Mouse (Mus musculus) intestine, postnatal 0 days (tissue): ENCODE results near the gene Nmnat2. TPM values are rescaled to one million over a fixed set of nuclear protein-coding genes. Genes with fewer than 3 reads are reported as not detected.
A peak's percentile ranks its signal among the peaks of the same experiment; 100 is the strongest.

Experiments
- ATAC-seq: fragments of 200-750 bp; cut with Nextera tagmentation; 2 replicates; pipeline ENCODE4 v1.8.0; 2017; ENCODE audit warnings: mild to moderate bottlenecking, moderate TSS enrichment, moderate library complexity
- H3K27ac ChIP-seq: fragments of 300-500 bp; sonication (generic); 2 replicates; pipeline ENCODE4 v1.5.1; 2014; ENCODE audit warnings: mild to moderate bottlenecking, low read depth, low read length, moderate library complexity
- H3K27me3 ChIP-seq: fragments of 300-500 bp; sonication (generic); replicated peaks from 2 replicates; pipeline ENCODE4 v1.6.1; 2014; ENCODE audit warnings: low read length, mixed read lengths; ENCODE audit not compliant: control insufficient read depth, insufficient read depth
- H3K36me3 ChIP-seq: fragments of 300-500 bp; sonication (generic); 2 replicates; pipeline ENCODE4 v1.6.1; 2014; ENCODE audit warnings: mild to moderate bottlenecking, moderate library complexity; ENCODE audit not compliant: control insufficient read depth, insufficient read depth
- H3K4me1 ChIP-seq: fragments of 300-500 bp; sonication (generic); replicated peaks from 2 replicates; pipeline ENCODE4 v1.6.1; 2014; ENCODE audit warnings: antibody characterized with exemption, low read length, mixed read lengths; ENCODE audit not compliant: control insufficient read depth, insufficient read depth
- H3K4me2 ChIP-seq: fragments of 300-500 bp; sonication (generic); replicated peaks from 2 replicates; pipeline ENCODE4 v1.6.1; 2014; ENCODE audit warnings: low read depth, mild to moderate bottlenecking, moderate library complexity
- H3K4me3 ChIP-seq: fragments of 300-500 bp; sonication (generic); 2 replicates; pipeline ENCODE4 v1.5.1; 2014; ENCODE audit warnings: low read depth, low read length
- H3K9ac ChIP-seq: fragments of 300-500 bp; sonication (generic); 2 replicates; pipeline ENCODE4 v1.6.1; 2014; ENCODE audit warnings: mild to moderate bottlenecking, low read depth, low read length
- H3K9me3 ChIP-seq: fragments of 300-500 bp; sonication (generic); 2 replicates; pipeline ENCODE4 v1.6.1; 2016; ENCODE audit warnings: mixed run types; ENCODE audit not compliant: control insufficient read depth
- CTCF ChIP-seq: sonication (generic); IDR thresholded peaks from 2 replicates; pipeline ENCODE4 v1.5.1; 2016; ENCODE audit warnings: low read depth, mild to moderate bottlenecking, control low read depth, antibody characterized with exemption, moderate library complexity
- WGBS: fragments of 180-500 bp; shearing (Covaris S2); extraction: QIAGEN DNeasy Blood & Tissue Kit; methylation state at CpG from one replicate; pipeline ENCODE4 v1.1.7; 2014; 5-methylcytosine and 5-hydroxymethylcytosine counted together
- polyA plus RNA-seq: library from polyadenylated mRNA; unstranded; fragments of >200 nt; fragmentation: Nextera tagmentation; extraction: Ambion mirVana; gene quantifications from 2 replicates; pipeline ENCODE4 v1.2.1, GENCODE M21; 2015

Nmnat2 gene
- polyA plus RNA-seq, 1 experiment from 2014 or later, result 1.1 TPM

GRCm38 (mm10) chr1:153133865-153134781 is 179.3 kb downstream of the Nmnat2 start:
- H3K9me3 ChIP-seq, result no peaks in the 10 kb centered on the region
- TF ChIP-seq CTCF, result no peak
- WGBS, result 33% methylated on average over 9 of the region's 9 CpGs
- H3K4me1 ChIP-seq, result no peaks in the 10 kb centered on the region
- H3K36me3 ChIP-seq, result no peaks in the 10 kb centered on the region
- ATAC-seq, result no peak
- H3K27ac ChIP-seq, result no peak overlapping the region
- no peak overlapping the region for H3K4me3 ChIP-seq
- no peak overlapping the region for H3K9ac ChIP-seq
- H3K4me2 ChIP-seq, result no peak overlapping the region
- H3K27me3 ChIP-seq, result no peaks in the 10 kb centered on the region

- no peaks in the 10 kb centered on the region for H3K27me3 ChIP-seq
- no peak overlapping the region for H3K4me2 ChIP-seq
- H3K9me3 ChIP-seq, result no peaks in the 10 kb centered on the region
- no peak overlapping the region for H3K4me3 ChIP-seq
- no peaks in the 10 kb centered on the region for H3K36me3 ChIP-seq
- peaks cover 3% of the 10 kb centered on the region; the same call in 1 of the 2 replicates for H3K4me1 ChIP-seq
- H3K9ac ChIP-seq, result no peak overlapping the region
- 58% methylated on average over 13 of the region's 13 CpGs for WGBS
- TF ChIP-seq CTCF, result no peak
- H3K27ac ChIP-seq, result no peak overlapping the region
- ATAC-seq, result no peak
Measured at GRCm38 (mm10) chr1:153136647-153137046, 181.9 kb downstream of the Nmnat2 start.

- no peak overlapping the region for H3K9ac ChIP-seq
- peaks cover 3% of the 10 kb centered on the region; the same call in 1 of the 2 replicates for H3K4me1 ChIP-seq
- H3K36me3 ChIP-seq, result no peaks in the 10 kb centered on the region
- H3K9me3 ChIP-seq, result no peaks in the 10 kb centered on the region
- H3K27me3 ChIP-seq, result no peaks in the 10 kb centered on the region
- H3K4me2 ChIP-seq, result no peak overlapping the region
- no peak for TF ChIP-seq CTCF
- ATAC-seq, result no peak
- H3K27ac ChIP-seq, result no peak overlapping the region
- H3K4me3 ChIP-seq, result no peak overlapping the region
- WGBS, result 85% methylated on average over 5 of the region's 5 CpGs
Measured at GRCm38 (mm10) chr1:153138486-153138885, 183.7 kb downstream of the Nmnat2 start.

- no peak for TF ChIP-seq CTCF
- H3K4me3 ChIP-seq, result no peak overlapping the region
- no peak overlapping the region for H3K4me2 ChIP-seq
- no peaks in the 10 kb centered on the region for H3K27me3 ChIP-seq
- 53% methylated on average over 7 of the region's 7 CpGs for WGBS
- H3K9me3 ChIP-seq, result no peaks in the 10 kb centered on the region
- no peak overlapping the region for H3K27ac ChIP-seq
- ATAC-seq, result no peak
- H3K4me1 ChIP-seq, result peaks cover 3% of the 10 kb centered on the region; the same call in 1 of the 2 replicates
- H3K9ac ChIP-seq, result no peak overlapping the region
- H3K36me3 ChIP-seq, result no peaks in the 10 kb centered on the region
Measured at GRCm38 (mm10) chr1:153139635-153140034, 184.8 kb downstream of the Nmnat2 start.

- H3K4me2 ChIP-seq, result peak overlapping the region; percentile 57
- ATAC-seq, result no peak
- H3K9ac ChIP-seq, result no peak overlapping the region
- H3K36me3 ChIP-seq, result no peaks in the 10 kb centered on the region
- WGBS, result 46% methylated on average over 11 of the region's 11 CpGs
- H3K9me3 ChIP-seq, result no peaks in the 10 kb centered on the region
- H3K4me1 ChIP-seq, result peaks cover 3% of the 10 kb centered on the region; the same call in 1 of the 2 replicates
- no peak overlapping the region for H3K4me3 ChIP-seq
- TF ChIP-seq CTCF, result no peak
- H3K27me3 ChIP-seq, result no peaks in the 10 kb centered on the region
- H3K27ac ChIP-seq, result no peak overlapping the region
Measured at GRCm38 (mm10) chr1:153140265-153140664, 185.5 kb downstream of the Nmnat2 start.

- peaks cover 3% of the 10 kb centered on the region; the same call in 1 of the 2 replicates for H3K4me1 ChIP-seq
- H3K27ac ChIP-seq, result no peak overlapping the region
- H3K27me3 ChIP-seq, result no peaks in the 10 kb centered on the region
- ATAC-seq, result peak; percentile 88
- H3K9ac ChIP-seq, result no peak overlapping the region
- H3K4me2 ChIP-seq, result peak overlapping the region; percentile 57
- no peak for TF ChIP-seq CTCF
- WGBS, result 7% methylated on average over 8 of the region's 8 CpGs
- peak overlapping the region; percentile 17; the same call in 1 of the 2 replicates for H3K4me3 ChIP-seq
- H3K9me3 ChIP-seq, result no peaks in the 10 kb centered on the region
- no peaks in the 10 kb centered on the region for H3K36me3 ChIP-seq
Measured at GRCm38 (mm10) chr1:153140747-153141228, 186.0 kb downstream of the Nmnat2 start.
